Mouse (Mus musculus): ENCODE measurements around the gene Gm28230.

The Gm28230 gene

GRCm38 (mm10) chr2:74691022-74691951 lies 35.2 kb upstream of the Gm28230 start, which contains the start of gene Hoxd10:
Gene Hoxd10 (plus strand): TSS chr2:74691924.
- no peak for DNase-seq (ENCODE audit: low read depth, low spot score)

- no peak for DNase-seq (ENCODE audit: low read depth, low spot score)
Measured at GRCm38 (mm10) chr2:74691995-74692807, 34.3 kb upstream of the Gm28230 start.

- no peak for DNase-seq (ENCODE audit: low read depth, low spot score)
Measured at GRCm38 (mm10) chr2:74692808-74693431, 33.6 kb upstream of the Gm28230 start.

- DNase-seq (ENCODE audit: low read depth, low spot score) = no peak
Measured at GRCm38 (mm10) chr2:74693432-74693827, 33.1 kb upstream of the Gm28230 start.

GRCm38 (mm10) chr2:74694066-74694465 lies 32.5 kb upstream of the Gm28230 start:
- DNase-seq (ENCODE audit: low read depth, low spot score) = no peak

- no peak for DNase-seq (ENCODE audit: low read depth, low spot score)
Measured at GRCm38 (mm10) chr2:74695383-74695782, 31.1 kb upstream of the Gm28230 start.

DNA sequence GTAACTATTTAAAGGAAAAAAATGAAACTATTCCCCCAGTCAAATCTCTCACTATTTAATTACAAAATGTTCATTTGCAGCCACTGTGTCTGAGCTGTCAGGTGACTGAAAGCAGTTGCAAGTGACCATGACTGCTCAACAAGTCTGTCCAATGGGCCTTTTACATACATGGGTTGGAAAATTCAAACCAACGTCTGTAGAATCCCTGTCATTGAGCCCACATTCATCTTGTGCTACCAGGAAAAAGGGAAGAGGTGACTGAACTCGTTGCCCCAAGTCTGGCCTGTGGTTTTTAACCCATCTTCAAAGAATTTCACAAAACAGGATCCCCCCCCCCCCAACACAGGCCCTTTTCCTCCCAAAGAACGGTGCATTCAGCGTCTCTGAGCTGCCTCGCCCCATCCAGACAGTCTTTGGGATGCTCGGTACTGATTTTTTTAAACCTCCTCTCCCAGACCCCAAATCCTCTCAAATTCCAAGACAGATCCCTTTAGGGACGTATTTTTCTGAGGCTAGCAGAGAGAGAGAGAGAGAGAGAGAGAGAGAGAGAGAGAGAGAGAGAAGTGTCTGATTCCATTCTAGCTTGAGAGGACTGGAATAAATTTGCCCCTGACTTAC lies 30.6 kb upstream of the Gm28230 start:
- no peak for DNase-seq (ENCODE audit: low read depth, low spot score)

- no peak for DNase-seq (ENCODE audit: low read depth, low spot score)
Measured at GRCm38 (mm10) chr2:74696442-74697335, 29.8 kb upstream of the Gm28230 start.

- no peak for DNase-seq (ENCODE audit: low read depth, low spot score)
Measured at GRCm38 (mm10) chr2:74697567-74698121, 28.9 kb upstream of the Gm28230 start, which contains the start of gene Hoxd9. Gene Hoxd9 (plus strand): TSS chr2:74697727.

DNA sequence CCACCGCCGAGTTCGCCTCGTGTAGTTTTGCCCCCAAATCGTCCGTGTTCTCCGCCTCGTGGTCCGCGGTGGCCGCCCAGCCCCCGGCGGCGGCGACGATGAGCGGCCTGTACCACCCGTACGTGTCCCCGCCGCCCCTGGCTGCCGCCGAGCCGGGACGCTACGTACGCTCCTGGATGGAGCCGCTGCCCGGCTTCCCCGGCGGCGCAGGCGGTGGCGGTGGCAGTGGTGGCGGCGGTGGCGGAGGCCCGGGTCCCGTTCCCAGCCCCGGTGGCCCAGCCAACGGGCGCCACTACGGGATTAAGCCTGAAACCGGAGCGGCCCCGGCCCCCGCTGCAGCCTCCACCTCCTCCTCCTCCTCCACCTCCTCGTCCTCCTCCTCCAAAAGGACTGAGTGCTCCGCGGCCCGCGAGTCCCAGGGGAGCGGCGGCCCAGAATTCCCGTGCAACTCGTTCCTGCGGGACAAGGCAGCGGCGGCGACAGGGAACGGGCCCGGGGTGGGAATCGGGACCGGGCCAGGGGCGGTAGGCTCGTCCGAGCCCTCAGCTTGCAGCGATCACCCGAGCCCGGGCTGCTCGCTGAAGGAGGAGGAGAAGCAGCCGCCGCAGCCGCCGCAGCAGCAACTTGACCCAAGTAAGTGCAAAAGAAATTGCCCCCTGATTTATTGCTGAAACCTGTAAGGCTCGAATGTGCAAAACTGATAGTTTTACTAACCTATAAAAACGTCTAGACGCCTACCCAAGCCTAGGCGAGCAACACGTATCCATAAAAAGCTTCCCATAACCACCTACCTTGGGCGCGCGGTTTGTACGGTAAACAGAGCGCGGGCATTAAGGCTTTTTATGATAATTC lies 28.1 kb upstream of the Gm28230 start:
- DNase-seq (ENCODE audit: low read depth, low spot score) = no peak

- DNase-seq (ENCODE audit: low read depth, low spot score) = no peak
Measured at GRCm38 (mm10) chr2:74699053-74699430, 27.5 kb upstream of the Gm28230 start.

DNA sequence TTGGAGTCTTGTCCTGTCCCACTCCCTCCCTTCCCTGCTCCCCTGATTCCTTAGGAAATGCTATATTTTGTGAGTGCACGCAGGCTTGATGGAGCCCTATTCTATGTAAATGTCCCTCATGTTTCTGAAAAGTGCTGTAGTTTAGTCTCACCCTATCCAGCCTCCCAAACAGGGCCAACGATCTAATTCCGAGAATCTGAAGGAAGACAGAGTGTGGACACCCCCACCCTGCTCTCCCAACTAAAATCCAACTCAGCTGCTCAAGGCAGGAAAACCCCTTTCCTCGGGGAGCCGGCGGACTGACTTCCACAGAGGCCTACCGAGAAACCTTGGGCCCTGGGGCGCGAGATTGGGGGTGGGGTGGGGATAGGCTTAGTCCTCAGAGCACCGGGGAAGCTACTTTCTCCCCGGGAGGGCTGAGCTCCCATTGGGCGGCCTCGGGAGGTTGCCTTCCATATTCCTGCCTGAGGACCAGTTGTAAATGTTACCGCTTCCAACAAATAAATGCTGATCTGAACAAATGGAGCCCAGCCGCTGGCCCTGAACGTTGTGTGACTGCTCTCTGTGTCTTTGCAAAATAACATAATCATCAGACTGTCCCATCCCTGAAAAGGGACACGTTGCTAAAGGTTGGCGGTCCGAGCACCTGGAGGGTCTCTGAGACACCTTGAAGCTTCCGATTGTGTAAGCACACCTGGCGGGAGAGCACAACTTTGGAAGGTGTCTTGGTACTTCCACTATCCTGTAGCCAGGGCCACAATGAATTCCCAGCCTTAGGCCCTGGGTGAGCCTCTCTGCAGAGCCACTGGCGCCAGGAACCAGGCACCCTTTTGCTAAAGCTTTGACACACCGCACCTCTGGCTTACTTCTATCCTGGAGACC lies 26.6 kb upstream of the Gm28230 start:
- no peak for DNase-seq (ENCODE audit: low read depth, low spot score)

DNA sequence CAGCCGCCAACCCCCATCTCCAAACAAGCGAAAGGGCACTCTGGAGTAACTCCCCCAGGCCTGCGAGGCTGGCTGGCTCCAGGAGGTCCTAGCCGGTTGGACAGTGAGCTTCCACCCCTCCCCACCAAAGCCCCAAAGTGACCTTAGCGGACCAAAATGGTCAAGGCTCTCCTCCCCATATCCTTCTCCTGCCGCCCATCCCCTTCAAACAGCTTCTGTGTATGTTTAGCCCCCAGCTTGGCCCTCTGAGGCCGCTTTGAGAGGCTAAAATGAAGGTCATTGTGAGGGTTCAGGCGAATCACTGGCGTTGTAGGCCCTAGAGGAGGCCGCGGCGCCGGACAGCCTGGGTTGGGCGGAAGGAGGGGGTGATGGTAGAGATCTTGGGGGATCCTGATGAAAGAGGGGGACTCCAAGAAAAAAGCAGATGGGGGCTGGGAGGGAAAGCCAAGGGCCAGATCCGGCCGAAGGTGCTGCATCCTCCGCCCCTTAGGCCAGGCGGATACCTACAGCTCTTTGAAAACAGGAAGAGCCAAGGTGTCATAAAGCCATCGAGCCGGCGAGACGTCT lies 25.9 kb upstream of the Gm28230 start:
- DNase-seq (ENCODE audit: low read depth, low spot score) = no peak

GRCm38 (mm10) chr2:74701949-74702819 lies 24.3 kb upstream of the Gm28230 start:
- DNase-seq (ENCODE audit: low read depth, low spot score) = peak; percentile 51

DNA sequence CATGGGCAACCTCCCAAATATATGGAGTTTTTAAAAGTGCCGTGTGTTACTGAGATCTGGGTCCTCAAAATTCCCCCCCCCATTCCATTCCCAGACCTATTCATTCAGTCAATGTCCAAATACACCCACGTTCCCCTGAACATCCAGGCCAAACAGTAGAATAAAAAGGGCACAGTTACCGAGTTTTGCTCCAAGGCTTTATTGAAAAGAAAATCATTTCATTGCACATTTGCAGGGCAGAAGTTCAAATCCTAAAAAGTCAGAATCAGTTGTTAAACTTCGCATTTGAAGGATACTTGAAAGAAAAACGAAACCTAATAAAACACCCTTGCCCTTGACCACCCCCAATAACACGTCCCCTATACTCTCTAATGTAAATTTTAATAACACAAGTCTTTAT lies 23.7 kb upstream of the Gm28230 start:
- DNase-seq (ENCODE audit: low read depth, low spot score) = no peak

- no peak for DNase-seq (ENCODE audit: low read depth, low spot score)
Measured at GRCm38 (mm10) chr2:74703317-74703716, 23.2 kb upstream of the Gm28230 start.

Data from CD4-positive helper T cell, adult 2 months (primary cell).